In genomic region chr7:37464186-37464721, GRCm38 (mm10) we compare ENCODE assay signal across 19 mouse cellular contexts.
DNase-seq lines count a peak whose midpoint lies in the region; ATAC-seq and TF ChIP-seq lines count a peak whose summit lies in the region.
"Had no signal": no experiment of that assay in that cellular context is flagged by ENCODE, and none has a peak within 500 bp of the region (broad histone marks: within the 10 kb centered on the region; RNA-seq: fewer than 3 reads in every experiment).

No protein-coding gene starts in this region.

- peak; percentile 70 for ATAC-seq in limb, embryonic 13.5 days (ENCODE audit: low FRiP score, low read depth)
- ATAC-seq in forebrain, embryonic 12.5 days (ENCODE audit: low FRiP score) = no peak
- ATAC-seq: Patski had no signal

- H3K4me3 ChIP-seq in testis, adult 2 months (ENCODE audit: control insufficient read depth, low read depth, low read length) = peak overlapping the region; percentile 13; the same call in 1 of the 2 replicates
- H3K4me3 ChIP-seq in limb, embryonic 13.5 days = no peak overlapping the region
- no peak overlapping the region for H3K4me3 ChIP-seq in forebrain, embryonic 12.5 days (replicated peaks)
- H3K4me3 ChIP-seq: heart, embryonic 12.5 days; hindbrain, embryonic 15.5 days; liver, embryonic 15.5 days; midbrain, embryonic 12.5 days had no signal

- no peak overlapping the region for H3K27ac ChIP-seq in testis, adult 2 months (ENCODE audit: control insufficient read depth, insufficient read depth, low read depth, low read length)
- H3K27ac ChIP-seq in limb, embryonic 13.5 days = no peak overlapping the region
- no peak overlapping the region for H3K27ac ChIP-seq in forebrain, embryonic 12.5 days
- H3K27ac ChIP-seq: hindbrain, embryonic 15.5 days; liver, embryonic 15.5 days; midbrain, embryonic 12.5 days had no signal

- no peak overlapping the region for H3K9ac ChIP-seq in limb, embryonic 13.5 days
- H3K9ac ChIP-seq in forebrain, embryonic 12.5 days = no peak overlapping the region
- H3K9ac ChIP-seq: heart, embryonic 12.5 days; hindbrain, embryonic 15.5 days; liver, embryonic 15.5 days; midbrain, embryonic 12.5 days had no signal

- DNase-seq in adrenal gland, adult 2 months = peak; percentile 14
- DNase-seq in adrenal gland, postnatal 25 days = no peak
- DNase-seq in testis, postnatal 10 days (ENCODE audit: low spot score) = no peak
- no peak for DNase-seq in spleen, postnatal 4 days (ENCODE audit: low spot score in 2 of 2)
- DNase-seq in urinary bladder, postnatal 14 days (ENCODE audit: low spot score) = no peak
- DNase-seq: cerebellum, adult 9-10 months; gastrocnemius, postnatal 36 days; kidney, adult 2 months; lung, postnatal 14 days; right cerebral cortex, postnatal 14 days; thymus, adult 2 months had no signal

- H3K27me3 ChIP-seq in testis, adult 2 months (ENCODE audit: control insufficient read depth, insufficient read depth, low read length) = no peaks in the 10 kb centered on the region
- H3K27me3 ChIP-seq in limb, embryonic 13.5 days = peaks cover 65% of the 10 kb centered on the region
- H3K27me3 ChIP-seq in forebrain, embryonic 12.5 days = no peaks in the 10 kb centered on the region
- H3K27me3 ChIP-seq: heart, embryonic 12.5 days; hindbrain, embryonic 15.5 days; liver, embryonic 15.5 days; midbrain, embryonic 12.5 days; Patski had no signal

- no peaks in the 10 kb centered on the region for H3K36me3 ChIP-seq in testis, adult 2 months (ENCODE audit: control insufficient read depth, insufficient read depth, low read length)
- no peaks in the 10 kb centered on the region for H3K36me3 ChIP-seq in limb, embryonic 13.5 days
- no peaks in the 10 kb centered on the region for H3K36me3 ChIP-seq in forebrain, embryonic 12.5 days (replicated peaks)
- H3K36me3 ChIP-seq: heart, embryonic 12.5 days; hindbrain, embryonic 15.5 days; liver, embryonic 15.5 days; midbrain, embryonic 12.5 days had no signal

- 2% methylated on average over 7 of the region's 7 CpGs for WGBS in limb, embryonic 13.5 days
- WGBS in forebrain, embryonic 12.5 days = 60% methylated on average over 7 of the region's 7 CpGs

- TF ChIP-seq CTCF in testis, adult 2 months (IDR thresholded peaks at IDR 0.05; ENCODE audit: control insufficient read depth, insufficient read depth, insufficient replicate concordance, low read depth, low read length) = no peak

- H3K4me1 ChIP-seq in testis, adult 2 months (ENCODE audit: control insufficient read depth, insufficient read depth, low read length) = no peaks in the 10 kb centered on the region
- H3K4me1 ChIP-seq in limb, embryonic 13.5 days = peaks cover 30% of the 10 kb centered on the region
- H3K4me1 ChIP-seq in forebrain, embryonic 12.5 days = peaks cover 11% of the 10 kb centered on the region; the same call in 1 of the 2 replicates
- H3K4me1 ChIP-seq: liver, embryonic 15.5 days had no signal

- H3K9me3 ChIP-seq in limb, embryonic 13.5 days = no peaks in the 10 kb centered on the region
- H3K9me3 ChIP-seq in forebrain, embryonic 12.5 days = no peaks in the 10 kb centered on the region
- H3K9me3 ChIP-seq: heart, embryonic 12.5 days; hindbrain, embryonic 15.5 days; liver, embryonic 15.5 days; midbrain, embryonic 12.5 days had no signal

- peak overlapping the region; percentile 39 for H3K4me2 ChIP-seq in limb, embryonic 13.5 days (replicated peaks)
- H3K4me2 ChIP-seq in forebrain, embryonic 12.5 days = no peak overlapping the region
- H3K4me2 ChIP-seq: heart, embryonic 12.5 days; hindbrain, embryonic 15.5 days; liver, embryonic 15.5 days; midbrain, embryonic 12.5 days had no signal

- no peak for TF ChIP-seq POLR2A in testis, adult 2 months (IDR thresholded peaks at IDR 0.05; ENCODE audit: control insufficient read depth, low read depth, low read length)
